Mouse (Mus musculus): ENCODE measurements around the gene Eif4h.

The Eif4h gene

DNA sequence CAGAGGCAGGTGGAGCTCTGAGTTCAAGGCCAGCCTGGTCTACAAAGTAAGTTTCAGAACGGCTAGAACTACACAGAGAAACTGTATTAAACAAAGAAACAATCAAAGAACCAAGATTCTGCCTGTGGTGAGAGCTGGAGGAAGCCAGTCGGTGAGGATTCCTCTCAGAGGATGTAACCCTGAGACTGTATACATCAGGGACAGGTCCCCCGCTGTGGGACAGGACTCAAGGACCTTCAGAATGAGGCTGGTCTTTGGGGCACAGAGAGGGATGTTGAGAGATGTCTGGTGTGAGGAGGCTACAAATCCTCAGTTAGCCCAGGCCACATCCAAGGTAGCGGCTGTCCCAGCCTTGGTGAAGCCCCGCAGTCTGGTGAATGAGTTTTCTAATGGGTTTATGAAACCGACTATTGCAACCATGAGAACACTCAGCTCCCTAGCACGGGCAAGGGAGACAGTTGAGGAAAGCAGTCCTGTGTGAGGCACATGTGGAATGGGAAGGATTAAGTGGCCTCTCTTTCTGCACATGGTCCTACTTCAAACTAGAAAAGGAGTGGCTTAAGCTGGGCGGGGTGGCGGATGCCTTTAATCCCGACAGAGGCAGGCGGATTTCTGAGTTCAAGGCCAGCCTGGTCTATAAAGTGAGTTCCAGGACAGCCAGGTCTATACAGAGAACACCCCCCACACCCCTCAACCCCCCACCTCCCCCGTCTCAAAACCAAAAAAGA lies 29.2 kb downstream of the Eif4h start:
- no peak for DNase-seq (ENCODE audit: low read depth, low spot score)

DNA sequence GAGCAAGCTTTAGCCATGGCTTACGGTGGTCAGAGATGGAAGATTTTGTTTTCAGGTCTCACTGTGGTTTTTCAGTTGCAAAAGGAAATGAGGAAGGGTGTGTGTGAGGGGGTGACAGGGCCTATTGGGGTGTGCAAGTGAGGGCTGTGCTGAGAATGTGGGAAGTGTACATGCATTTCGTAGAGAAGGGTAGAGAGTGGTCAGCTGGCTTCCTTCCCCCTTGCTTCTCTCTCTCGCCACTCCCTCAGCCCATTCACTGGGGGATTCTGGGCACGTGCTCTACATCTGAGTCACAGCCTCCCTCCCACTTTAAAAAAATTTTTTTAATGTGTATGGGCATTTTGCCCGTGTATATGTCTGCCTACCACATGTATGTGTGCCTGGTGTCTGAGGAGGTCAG lies 32.2 kb downstream of the Eif4h start:
- no peak for DNase-seq (ENCODE audit: low read depth, low spot score)

DNA sequence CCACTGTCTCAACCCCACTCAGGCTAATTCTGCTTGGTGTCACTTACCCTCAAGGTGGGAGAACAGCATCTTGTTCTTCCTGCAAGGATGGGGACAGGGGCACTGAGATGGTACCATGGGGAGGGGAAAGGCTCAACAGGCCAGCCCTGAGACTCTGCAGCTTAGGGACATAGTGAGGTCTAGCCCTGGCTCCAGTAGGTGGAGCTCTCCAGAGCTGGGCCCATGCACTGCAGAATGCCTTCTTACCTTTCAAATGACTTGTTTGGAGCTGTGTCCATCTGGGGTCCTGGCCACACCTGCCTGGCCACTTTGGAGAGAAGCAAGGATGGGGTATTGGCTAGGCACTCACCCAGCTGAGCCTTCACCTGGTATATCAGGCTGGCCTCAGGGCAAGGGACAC lies 33.0 kb downstream of the Eif4h start:
- DNase-seq (ENCODE audit: low read depth, low spot score): no peak

DNA sequence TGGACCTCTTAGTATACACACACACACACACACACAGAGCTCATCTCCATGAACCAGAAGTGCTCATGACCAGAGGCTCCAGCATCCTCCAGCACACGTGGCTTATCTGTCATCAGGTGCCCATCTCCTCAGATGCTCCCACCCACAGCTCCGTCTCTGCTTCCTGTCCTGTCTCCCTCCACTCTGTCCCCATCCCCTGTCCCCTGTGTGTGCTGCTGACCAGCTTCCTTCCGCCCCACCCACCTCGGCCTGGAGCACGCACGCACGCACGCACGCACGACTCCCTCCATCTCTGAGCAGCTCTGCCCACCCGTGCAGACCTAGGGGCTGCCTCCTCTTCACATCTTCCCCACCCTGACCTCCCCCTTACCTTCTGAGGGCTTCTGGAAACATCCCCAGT lies 34.9 kb downstream of the Eif4h start:
- DNase-seq (ENCODE audit: low read depth, low spot score): no peak

DNA sequence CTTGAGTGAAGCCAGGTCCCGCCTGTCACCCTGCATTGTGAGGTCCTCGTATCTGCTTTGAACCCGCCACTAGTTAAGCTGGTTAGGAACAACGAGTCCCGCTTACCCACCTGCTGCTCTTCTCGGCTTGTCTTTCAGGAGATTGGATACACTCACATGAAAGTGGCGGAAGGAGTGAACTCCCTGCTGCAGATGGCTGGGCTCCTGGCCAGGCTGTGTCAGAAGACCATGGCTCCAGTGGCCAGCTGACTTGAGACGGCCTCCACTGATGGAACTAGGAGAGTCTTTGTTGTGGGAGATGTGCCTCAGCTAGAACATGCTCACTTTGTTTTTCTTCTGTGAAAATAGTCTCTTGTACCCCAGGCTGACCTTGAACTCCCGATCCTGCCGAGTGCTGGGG lies 41.6 kb downstream of the Eif4h start:
- no peak for DNase-seq (ENCODE audit: low read depth, low spot score)

DNA sequence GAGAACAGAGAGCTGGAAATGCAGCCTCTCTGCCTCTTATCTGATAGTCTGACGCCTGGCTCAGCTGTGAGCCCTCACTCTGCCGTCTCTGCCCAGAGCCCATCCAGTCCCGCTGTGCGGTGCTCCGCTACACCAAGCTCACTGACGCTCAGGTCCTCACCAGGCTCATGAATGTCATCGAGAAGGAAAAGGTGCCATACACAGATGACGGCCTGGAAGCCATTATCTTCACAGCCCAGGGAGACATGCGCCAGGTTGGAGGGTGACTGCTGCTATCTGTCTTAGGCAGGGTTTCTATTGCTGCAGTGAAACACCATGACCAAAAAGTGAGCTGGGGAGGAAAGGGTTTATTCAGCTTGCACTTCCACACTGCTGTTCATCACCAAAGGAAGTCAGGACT lies 46.2 kb downstream of the Eif4h start:
- DNase-seq (ENCODE audit: low read depth, low spot score): no peak

DNA sequence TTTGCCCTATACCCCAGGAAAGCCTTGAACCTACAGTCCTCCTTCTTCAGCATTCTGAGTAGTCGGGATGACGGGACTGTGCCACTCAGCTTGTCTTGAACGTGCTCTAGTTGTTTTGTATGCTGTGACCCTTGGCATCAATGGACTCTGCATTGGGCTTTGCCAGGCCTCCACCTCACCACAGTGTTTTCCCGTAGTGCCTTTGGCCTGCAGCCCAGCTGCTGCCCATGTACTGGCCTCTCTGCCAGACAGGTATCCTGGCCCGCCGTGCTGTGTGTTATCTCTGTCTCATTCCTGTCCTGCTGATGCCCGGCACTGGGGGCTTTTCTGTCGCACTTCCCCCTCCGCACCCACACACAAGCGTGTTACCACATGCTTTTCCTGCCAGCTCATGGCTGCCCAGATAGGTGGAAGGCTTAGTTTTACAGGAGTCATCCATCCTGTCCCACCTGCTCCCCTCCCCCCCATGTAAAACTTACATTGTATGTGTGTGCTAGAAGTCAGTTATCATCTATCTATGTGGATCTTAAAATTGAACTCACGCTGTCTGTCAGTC lies 47.2 kb downstream of the Eif4h start:
- no peak for DNase-seq (ENCODE audit: low read depth, low spot score)

DNA sequence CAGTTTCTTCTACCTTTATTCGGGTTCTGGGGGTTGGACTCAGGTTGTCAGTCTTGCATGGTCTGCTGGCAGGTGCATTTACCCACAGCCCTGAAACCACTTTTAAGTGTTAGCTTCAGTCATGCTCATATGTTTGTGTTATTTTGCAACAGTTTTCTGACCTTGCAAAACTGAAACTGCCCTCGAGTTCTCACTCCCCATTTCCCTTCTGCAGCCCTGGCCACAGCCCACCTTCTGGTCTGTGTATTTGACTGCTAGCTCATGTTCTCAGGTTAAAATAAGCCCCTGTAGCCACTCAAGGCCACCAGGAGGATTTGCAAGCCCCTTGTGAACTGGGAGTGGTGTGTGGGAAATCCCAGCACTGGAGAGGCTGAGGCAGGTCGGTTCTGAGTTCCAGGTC lies 49.4 kb downstream of the Eif4h start:
- no peak for DNase-seq (ENCODE audit: low read depth, low spot score)

DNA sequence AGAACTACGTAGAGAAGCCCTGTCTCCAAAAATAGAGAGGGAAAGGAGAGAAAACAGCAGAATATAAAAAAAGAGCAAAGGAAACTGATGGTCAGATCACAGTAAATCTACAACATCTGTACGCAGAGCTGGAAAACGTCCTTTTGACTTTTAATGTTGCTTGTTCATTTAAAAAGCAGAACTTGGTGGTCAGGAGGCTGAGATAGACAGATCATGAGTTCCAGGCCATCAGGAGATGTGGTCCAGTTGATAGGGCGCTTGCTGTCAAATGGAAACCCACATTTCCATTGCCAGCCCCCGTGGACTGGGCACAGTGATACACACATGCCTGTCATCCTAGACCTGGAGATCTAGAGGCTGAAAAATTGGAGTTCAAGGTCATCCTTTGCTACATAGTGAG lies 54.5 kb downstream of the Eif4h start:
- no peak for DNase-seq (ENCODE audit: low read depth, low spot score)

DNA sequence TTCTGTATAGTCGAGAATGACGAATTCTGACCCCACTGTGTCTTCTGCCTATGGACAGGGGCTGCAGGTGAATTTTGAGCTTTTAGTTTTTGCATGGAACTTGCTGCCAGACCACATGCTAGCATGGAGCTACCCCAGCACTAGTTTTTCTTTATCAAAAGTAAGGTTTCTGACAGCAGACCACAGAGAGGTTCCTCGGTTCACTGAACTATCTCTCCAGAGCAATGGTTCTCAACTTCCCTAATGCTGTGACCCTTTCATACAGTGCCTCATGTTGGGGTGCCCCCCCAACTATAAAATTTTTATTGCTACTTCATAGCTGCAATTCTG lies 55.4 kb downstream of the Eif4h start:
- no peak for DNase-seq (ENCODE audit: low read depth, low spot score)

DNA sequence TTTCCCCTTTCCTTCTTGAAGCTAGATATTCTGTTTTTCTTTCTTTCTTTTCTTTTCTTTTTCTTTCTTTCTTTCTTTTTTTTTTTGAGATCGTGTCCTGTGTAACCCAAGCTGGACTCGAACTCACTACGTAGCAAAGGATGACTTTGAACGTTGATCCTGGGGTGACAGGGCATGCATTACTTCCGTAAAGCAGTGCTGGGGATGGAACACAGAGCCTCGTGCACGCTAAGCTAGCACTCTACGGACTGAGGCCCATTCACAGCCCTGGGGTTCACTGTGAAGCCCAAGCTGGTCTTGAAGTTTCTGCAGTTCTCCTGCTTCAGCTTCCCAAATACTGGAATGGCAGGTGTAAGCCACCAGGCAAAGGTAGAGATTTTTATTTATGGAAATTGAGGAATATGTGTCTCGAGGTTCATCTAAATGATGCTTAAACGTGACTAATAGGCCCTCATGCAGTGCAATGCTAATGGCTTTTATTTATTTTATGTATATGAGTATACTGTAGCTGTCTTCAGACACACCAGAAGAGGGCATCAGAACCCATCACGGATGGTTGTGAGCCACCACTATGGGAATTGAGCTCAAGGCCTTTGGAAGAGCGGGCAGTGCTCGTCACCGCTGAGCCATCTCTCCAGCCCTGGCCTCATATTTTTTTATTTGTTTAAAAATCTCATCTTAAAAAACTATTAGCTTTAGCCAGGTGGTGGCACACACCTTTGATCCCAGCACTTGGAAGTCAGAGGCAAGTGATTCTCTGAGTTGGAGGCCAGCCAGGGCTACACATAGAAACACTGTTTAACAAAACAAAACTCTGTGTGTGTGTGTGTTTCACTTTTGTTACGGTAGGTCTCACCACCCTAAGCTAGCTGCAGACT lies 56.0 kb downstream of the Eif4h start:
- DNase-seq (ENCODE audit: low read depth, low spot score): no peak

DNA sequence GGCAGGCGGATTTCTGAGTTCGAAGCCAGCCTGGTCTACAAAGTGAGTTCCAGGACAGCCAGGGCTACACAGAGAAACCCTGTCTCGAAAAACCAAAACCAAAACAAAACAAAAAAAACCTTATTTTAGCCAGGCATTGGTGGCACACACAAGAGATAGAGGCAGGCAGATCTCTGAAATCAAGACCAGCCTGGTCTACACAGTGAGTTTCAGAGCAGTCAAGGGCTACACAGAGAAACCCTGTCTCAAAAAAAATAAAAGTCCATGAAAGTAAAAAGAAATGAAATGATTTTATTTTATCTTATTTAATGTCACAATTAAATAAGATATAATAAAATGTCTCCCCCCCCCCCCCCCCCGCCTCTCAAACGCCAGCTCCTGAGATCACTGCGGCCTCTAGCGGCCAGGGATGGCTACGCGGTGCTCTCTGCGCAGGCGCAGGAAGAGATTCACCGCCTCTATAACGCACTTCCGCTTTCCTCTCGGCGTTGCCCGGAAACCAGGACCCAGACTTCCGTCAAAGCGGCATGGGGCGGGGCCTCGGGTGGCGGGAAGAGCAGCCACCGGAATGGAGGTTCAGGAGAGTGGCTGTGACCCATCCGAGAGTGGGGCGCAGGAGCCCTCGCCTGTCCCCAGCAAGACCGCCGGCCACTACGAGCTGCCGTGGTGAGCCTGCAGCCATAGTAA lies 56.9 kb downstream of the Eif4h start:
- peak; percentile 98 for DNase-seq (ENCODE audit: low read depth, low spot score)

DNA sequence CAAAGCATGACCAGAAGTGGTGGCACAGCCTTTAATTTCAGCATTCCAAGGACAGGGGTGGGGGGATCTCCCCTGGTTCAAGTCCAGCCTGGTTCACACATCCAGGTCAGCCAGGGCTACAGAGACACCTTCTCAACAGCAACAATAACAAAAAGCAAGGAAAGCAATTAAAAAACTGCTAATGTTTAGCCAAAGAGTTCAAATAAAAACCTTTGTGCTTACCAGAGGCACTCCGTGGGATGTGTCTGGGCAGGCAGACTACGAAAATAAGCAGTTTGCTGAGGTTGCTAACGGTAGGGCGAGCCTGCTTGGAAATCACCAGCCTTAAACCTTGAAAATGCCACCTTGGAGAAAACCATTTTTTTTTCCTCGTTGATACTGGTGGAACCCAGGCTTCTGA lies 58.1 kb downstream of the Eif4h start, which contains the start of gene Rfc2:
Rfc2 (plus strand) TSS at position 221 of the 400 bp plus-strand sequence.
- DNase-seq (ENCODE audit: low read depth, low spot score): no peak

DNA sequence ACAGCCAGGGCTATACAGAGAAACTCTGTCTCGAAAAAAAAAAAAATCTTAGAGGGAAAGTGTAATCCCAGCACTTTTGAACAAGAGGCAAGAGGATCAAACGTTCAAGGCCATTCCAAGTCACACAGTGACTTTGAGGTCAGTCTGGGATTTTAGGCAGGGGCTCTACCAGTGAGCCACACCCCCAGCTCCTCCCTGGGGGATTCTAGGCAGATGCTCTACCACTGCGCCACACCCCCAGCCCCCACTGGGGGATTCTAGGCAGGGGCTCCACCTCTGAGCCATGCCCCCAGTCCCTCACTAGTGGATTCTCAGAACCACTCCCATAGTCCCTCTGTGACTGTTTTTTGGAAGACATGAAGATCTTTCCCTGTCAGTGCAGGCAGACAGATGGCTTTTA lies 60.2 kb downstream of the Eif4h start:
- no peak for DNase-seq (ENCODE audit: low read depth, low spot score)

DNA sequence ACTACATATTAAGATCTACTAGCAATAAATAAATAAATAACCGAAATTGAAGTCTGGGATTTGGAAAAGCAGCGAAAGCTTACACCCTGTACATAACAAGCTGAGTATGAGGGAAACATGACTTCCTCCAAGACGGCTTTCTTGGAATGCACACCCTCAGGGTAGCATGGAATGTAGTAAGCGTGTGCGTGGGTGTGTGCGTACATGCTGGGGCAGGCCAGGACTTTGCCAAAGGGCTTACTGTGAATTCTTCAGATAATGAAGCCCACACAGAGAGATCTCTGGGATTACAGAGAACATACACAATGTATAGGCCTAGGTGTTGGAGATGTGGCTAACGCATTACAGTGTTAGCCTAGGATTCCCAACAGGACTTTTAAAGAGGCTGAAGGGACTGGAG lies 61.8 kb downstream of the Eif4h start:
- no peak for DNase-seq (ENCODE audit: low read depth, low spot score)

DNA sequence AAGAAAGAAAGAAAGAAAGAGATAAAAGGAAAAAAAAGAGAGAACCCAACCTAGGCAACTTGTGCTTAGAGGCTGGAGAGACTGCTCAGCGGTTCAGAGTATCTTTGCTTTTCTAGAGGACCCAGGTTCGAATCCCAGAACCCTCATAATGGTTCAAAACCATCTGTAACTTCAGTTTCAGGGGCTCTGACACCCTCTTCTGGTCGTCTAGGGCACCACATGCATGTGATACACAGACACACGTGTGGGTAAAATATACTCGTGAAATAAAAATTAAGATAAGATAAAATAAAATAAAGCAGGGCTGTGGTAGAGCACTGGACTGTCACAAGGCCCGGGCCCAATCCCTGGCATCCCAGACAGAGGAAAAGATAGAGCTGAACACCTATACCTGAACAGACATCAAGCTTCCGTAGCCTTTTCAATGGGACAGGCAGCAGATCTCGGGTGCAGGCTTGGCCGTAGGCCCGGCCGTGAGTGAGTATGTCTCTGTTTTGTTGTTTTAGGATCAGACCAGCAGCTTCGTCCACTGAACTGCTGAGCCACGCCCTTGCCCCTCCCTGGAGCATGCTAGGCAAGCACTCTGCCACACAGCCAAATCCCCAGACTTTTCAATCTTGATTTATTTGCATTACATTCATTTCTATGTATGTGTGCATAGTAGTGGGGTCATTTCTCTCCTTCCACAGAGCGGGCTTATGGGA lies 62.6 kb downstream of the Eif4h start:
- DNase-seq (ENCODE audit: low read depth, low spot score): no peak

DNA sequence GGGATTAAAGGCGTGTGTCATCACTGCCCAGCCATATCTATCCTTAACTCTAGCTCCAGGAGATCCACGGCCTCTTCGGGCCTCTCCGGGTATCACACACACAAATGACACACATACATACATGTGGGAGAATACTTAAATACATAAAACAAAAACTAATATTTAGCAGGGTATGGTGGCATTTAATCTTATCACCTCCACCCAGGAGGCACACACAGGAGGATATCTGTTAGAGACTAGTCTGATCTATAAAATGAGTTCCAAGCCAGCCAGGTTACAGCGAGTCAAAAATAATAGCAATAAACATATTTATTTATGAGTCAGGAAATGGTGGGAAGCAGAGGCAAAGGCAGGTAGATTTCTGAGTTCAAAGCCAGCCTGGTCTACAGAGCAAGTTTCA lies 63.5 kb downstream of the Eif4h start:
- DNase-seq (ENCODE audit: low read depth, low spot score): no peak

DNA sequence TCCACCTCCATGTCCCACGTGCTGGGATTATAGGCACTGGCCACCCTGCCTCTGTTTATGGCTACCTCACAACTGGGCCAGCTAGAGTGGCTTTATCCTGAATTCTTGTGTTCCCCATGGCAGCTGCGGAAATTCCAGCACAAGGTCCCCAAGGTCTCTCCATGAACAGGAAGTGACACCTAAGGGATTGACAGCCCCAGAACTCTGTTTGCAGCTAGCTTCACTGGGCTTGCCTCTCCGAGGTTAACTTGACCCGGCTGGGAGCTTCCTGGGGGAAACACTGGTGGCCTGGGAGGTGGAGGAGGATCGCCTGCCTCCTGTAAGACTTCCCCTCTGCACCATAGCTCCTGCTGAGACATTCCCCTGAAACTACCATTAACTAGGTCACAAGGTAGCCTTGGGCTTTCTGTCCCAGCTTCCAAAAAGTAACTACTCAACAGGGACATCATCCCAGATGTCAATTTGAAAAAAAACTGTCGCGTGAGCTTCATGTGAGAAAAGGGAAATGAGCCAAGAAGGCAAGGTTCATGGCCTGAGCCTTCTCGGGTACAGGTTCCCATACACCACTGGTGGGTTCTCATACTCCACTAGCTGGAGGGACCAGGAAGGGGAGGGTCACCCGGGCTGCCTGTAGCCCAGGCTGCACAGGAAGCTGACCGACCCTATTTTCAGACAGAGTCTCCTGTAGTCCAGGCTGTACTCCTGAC lies 66.6 kb downstream of the Eif4h start:
- DNase-seq (ENCODE audit: low read depth, low spot score): no peak

DNA sequence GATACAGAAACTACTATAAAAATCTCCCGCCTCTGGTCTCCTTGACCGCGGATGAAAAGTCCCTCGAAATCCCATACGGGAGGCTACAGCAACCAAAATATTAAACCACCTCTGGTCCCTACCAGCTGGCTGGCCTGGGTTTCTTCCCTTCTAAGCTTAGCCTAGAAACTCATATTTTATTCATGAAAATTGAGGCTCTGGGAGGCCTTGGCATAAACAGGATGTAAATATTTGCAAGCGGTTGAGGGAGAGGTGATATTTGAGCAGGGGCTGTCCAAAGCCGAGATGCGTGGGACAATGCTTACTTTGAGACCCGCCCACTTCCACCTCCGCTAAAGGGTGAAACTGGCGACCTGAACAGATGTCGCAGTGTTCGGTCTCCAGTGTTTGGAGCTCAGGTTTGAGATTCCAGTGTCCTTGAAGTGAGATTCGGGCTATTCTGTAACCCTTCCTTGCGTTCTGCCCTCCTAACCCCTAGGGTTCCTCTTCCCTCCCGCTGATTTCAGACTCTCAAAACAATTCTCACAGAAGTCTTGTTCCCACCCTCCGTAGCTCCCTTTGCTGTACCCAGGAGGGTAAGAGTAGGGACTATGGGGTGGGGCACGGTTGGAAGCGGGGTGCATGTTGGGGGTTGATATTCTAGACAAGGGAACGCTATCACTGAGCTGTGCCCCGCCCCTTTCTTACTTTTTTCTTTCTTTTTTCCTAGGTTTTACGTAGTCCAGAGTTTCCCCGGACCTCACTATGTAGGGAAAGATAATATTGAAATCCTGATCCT lies 67.4 kb downstream of the Eif4h start:
- peak; percentile 71 for DNase-seq (ENCODE audit: low read depth, low spot score)
